Mouse (Mus musculus) T-cell, adult 66 days (primary cell): ENCODE results near the gene Gm21776. TPM values are rescaled to one million over a fixed set of nuclear protein-coding genes. Genes with fewer than 3 reads are reported as not detected.

Experiments used
- total RNA-seq, 2 experiments: library from RNA; stranded (reverse); gene quantifications; 3 replicates in 1 of 2; 4 replicates in 1 of 2; pipeline ENCODE4 v1.2.4; 2023

Gene Gm21776
- total RNA-seq = not detected

DNA sequence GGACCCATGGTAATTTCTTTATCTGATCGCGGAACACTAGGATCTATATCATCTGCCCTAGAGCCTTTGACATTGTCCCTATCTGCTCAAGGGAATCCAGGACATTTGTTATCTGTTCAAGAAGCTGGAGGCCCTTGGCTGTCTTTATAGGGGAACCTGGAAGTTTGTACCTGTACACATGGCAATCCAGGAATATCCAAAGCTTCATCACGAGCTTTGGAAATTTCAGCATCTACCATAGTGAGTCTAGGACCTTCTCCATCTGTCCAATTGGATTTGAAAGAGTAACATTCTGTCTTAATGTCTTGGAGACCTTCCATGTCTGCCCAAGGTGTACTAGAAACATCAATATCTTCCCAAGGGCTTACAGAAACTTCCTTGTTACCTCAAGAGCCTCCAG lies at the start of gene Gm21776:
Gene Gm21776 (plus strand): TSS at position 301 of the 400 bp plus-strand sequence.

